Mouse (Mus musculus): ENCODE results near the gene Pheta1. TPM values are rescaled to one million over a fixed set of nuclear protein-coding genes. Genes with fewer than 3 reads are reported as not detected.
A peak's percentile ranks its signal among the peaks of the same experiment; 100 is the strongest.

The Pheta1 gene
- polyA plus RNA-seq, 1 experiment from 2014 or later: 46.7 TPM

- H3K27ac ChIP-seq (replicated peaks): no peak overlapping the region
- peaks cover 17% of the 10 kb centered on the region for H3K36me3 ChIP-seq
- peaks cover 18% of the 10 kb centered on the region for H3K4me1 ChIP-seq
- H3K27me3 ChIP-seq (ENCODE audit: low read depth, poor library complexity, severe bottlenecking): peaks cover 21% of the 10 kb centered on the region; the same call in 1 of the 2 replicates
- peaks cover 6% of the 10 kb centered on the region for H3K9me3 ChIP-seq (replicated peaks)
- no peak for DNase-seq (ENCODE audit: low spot score)
- WGBS: 65% methylated on average over 13 of the region's 13 CpGs
- no peak overlapping the region for H3K4me3 ChIP-seq
Observed at GRCm38 (mm10) chr5:121889375-121889774, 40.6 kb downstream of the Pheta1 start.

DNA sequence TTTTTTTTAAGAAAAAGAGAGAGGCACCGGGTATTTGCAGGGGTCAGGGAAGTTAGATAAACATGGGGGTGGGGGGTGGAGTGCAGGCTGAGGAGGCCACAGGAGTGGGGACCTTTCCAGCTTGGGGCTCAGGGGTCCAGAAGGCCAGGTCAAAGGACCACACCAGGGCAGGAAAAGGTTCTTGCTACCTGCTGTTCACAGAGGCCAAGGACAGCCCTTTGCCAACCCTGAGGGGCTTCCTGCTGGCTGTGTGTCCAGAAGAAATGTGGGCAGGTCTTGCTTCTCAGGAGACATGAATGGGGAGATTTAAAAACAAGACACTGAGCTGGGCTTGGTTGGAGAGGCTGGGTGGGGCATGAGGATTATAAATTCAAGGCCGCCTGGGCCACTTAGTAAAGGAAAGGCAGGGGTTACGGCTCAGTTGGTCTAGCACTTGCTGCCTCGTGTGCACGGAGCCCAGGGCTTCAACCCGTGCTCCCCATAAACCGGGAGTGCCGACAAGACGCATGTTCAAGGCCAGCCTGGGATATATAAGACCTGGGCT is 41.1 kb downstream of the Pheta1 start:
- H3K27ac ChIP-seq (replicated peaks): 0 out of 2 replicates have a peak overlapping the region, but pooled peaks have one; percentile 17

DNA sequence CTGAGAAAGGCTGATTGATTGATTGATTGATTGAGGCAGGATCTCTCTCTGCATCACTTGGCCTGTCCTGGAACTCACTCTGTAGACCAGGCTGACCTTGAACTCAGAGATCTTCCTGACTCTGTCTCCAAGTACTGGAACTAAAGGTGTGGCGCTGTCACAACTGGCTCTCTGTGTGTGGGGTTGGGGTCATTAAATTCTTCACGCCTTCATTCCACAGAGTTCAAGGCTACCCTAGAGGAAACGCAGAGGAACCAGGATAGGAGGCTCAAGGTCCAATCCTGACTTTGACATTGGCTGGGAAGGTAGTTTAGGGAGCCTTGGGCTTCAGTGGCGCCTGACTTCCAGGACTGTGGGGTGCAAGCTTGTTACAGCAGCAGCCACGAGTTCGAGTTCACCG is 42.1 kb downstream of the Pheta1 start:
- Histone ChIP-seq H3K27ac (replicated peaks) (no peak overlapping the region), H3K36me3 (peaks cover 12% of the 10 kb centered on the region), H3K4me1 (peaks cover 25% of the 10 kb centered on the region), H3K27me3 (ENCODE audit: low read depth, poor library complexity, severe bottlenecking) (peaks cover 21% of the 10 kb centered on the region; the same call in 1 of the 2 replicates), H3K4me3 (no peak overlapping the region), H3K9me3 (replicated peaks) (peaks cover 6% of the 10 kb centered on the region)
- WGBS: 94% methylated on average over 7 of the region's 7 CpGs
- DNase-seq (ENCODE audit: low spot score): no peak

More for the DNA sequence above, 41.1 kb downstream of the Pheta1 start:
- Histone ChIP-seq H3K9me3 (replicated peaks) (peaks cover 6% of the 10 kb centered on the region), H3K4me3 (no peak overlapping the region), H3K27me3 (ENCODE audit: low read depth, poor library complexity, severe bottlenecking) (peaks cover 21% of the 10 kb centered on the region; the same call in 1 of the 2 replicates), H3K36me3 (peaks cover 17% of the 10 kb centered on the region), H3K4me1 (peaks cover 21% of the 10 kb centered on the region)
- DNase-seq (ENCODE audit: low spot score): peak; percentile 24
- 44% methylated on average over 9 of the region's 9 CpGs for WGBS

GRCm38 (mm10) chr5:121892281-121892680 is 43.5 kb downstream of the Pheta1 start:
- 89% methylated on average over 14 of the region's 14 CpGs for WGBS
- H3K4me3 ChIP-seq: no peak overlapping the region
- peaks cover 25% of the 10 kb centered on the region for H3K4me1 ChIP-seq
- H3K27me3 ChIP-seq (ENCODE audit: low read depth, poor library complexity, severe bottlenecking): peaks cover 21% of the 10 kb centered on the region; the same call in 1 of the 2 replicates
- 0 out of 2 replicates have a peak overlapping the region, but pooled peaks have one; percentile 6 for H3K27ac ChIP-seq (replicated peaks)
- DNase-seq (ENCODE audit: low spot score): no peak
- peaks cover 6% of the 10 kb centered on the region for H3K9me3 ChIP-seq (replicated peaks)
- peaks cover under 1% of the 10 kb centered on the region; the same call in 1 of the 2 replicates for H3K36me3 ChIP-seq

- Histone ChIP-seq H3K27me3 (ENCODE audit: low read depth, poor library complexity, severe bottlenecking) (peaks cover 21% of the 10 kb centered on the region; the same call in 1 of the 2 replicates), H3K36me3 (no peaks in the 10 kb centered on the region), H3K4me3 (no peak overlapping the region), H3K27ac (replicated peaks) (no peak overlapping the region), H3K4me1 (peaks cover 25% of the 10 kb centered on the region), H3K9me3 (replicated peaks) (no peaks in the 10 kb centered on the region)
- 41% methylated on average over 3 of the region's 3 CpGs for WGBS
- no peak for DNase-seq (ENCODE audit: low spot score)
Observed at GRCm38 (mm10) chr5:121893581-121893980, 44.8 kb downstream of the Pheta1 start.

DNA sequence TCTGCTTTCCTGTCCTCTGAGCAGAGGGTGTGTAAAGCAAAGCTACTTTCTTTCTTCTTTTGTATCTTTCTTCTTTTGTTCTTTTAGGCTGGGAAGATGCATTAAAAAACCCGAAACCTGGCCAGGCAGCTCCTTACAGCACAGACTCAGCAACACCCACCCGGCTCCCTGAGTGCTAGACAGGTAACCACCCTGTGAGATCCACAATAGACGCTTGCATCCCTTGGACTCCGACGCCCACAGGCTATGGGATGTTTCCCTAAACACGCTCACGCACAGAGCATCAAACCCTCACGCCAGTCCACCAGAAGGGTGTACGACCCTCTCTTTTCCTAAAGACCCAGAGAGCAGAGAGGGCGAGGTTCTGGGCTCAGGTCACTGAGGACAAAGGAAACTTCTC is 45.9 kb downstream of the Pheta1 start:
- no peak overlapping the region for H3K27ac ChIP-seq (replicated peaks)

GRCm38 (mm10) chr5:121895117-121895756 is 46.5 kb downstream of the Pheta1 start:
- Histone ChIP-seq H3K4me1 (peaks cover 12% of the 10 kb centered on the region), H3K9me3 (replicated peaks) (no peaks in the 10 kb centered on the region), H3K27me3 (ENCODE audit: low read depth, poor library complexity, severe bottlenecking) (peaks cover 21% of the 10 kb centered on the region; the same call in 1 of the 2 replicates), H3K36me3 (no peaks in the 10 kb centered on the region), H3K27ac (replicated peaks) (no peak overlapping the region), H3K4me3 (no peak overlapping the region)
- no peak for DNase-seq (ENCODE audit: low spot score)
- WGBS: 84% methylated on average over 24 of the region's 24 CpGs

More for the DNA sequence above, 45.9 kb downstream of the Pheta1 start:
- DNase-seq (ENCODE audit: low spot score): no peak
- H3K9me3 ChIP-seq (replicated peaks): no peaks in the 10 kb centered on the region
- no peaks in the 10 kb centered on the region for H3K36me3 ChIP-seq
- H3K4me3 ChIP-seq: no peak overlapping the region
- WGBS: 63% methylated on average over 10 of the region's 10 CpGs
- peaks cover 21% of the 10 kb centered on the region; the same call in 1 of the 2 replicates for H3K27me3 ChIP-seq (ENCODE audit: low read depth, poor library complexity, severe bottlenecking)
- H3K4me1 ChIP-seq: peaks cover 18% of the 10 kb centered on the region

GRCm38 (mm10) chr5:121902809-121903745 is 54.3 kb downstream of the Pheta1 start:
- H3K36me3 ChIP-seq: no peaks in the 10 kb centered on the region
- no peak for DNase-seq (ENCODE audit: low spot score)
- no peaks in the 10 kb centered on the region for H3K9me3 ChIP-seq (replicated peaks)
- peaks cover 22% of the 10 kb centered on the region for H3K4me1 ChIP-seq
- no peak overlapping the region for H3K4me3 ChIP-seq
- no peaks in the 10 kb centered on the region for H3K27me3 ChIP-seq (ENCODE audit: low read depth, poor library complexity, severe bottlenecking)
- 70% methylated on average over 23 of the region's 23 CpGs for WGBS
- H3K27ac ChIP-seq (replicated peaks): peak overlapping the region; percentile 35

Small RNAs within 50 kb of the gene (microRNA-seq; reads per million reads assigned to microRNA genes)
- not detected for gene Mir7031

Other genes with a start within 250 kb of the Pheta1 start
- 2.1 TPM in 2 replicates for gene Acad12, start 230.0 kb upstream of the Pheta1 start, polyA plus RNA-seq (2016; fragmentation: Nextera tagmentation; extraction: Ambion mirVana)
- 3.7 and 3.9 TPM in 2 replicates for gene Acad10, start 188.5 kb upstream of the Pheta1 start, polyA plus RNA-seq (2016; fragmentation: Nextera tagmentation; extraction: Ambion mirVana)
- gene Brap, start 188.4 kb upstream of the Pheta1 start, polyA plus RNA-seq (2016; fragmentation: Nextera tagmentation; extraction: Ambion mirVana): 40.4 and 44.8 TPM in 2 replicates
- 36.6 and 37.3 TPM in 2 replicates for gene Atxn2, start 137.6 kb upstream of the Pheta1 start, polyA plus RNA-seq (2016; fragmentation: Nextera tagmentation; extraction: Ambion mirVana)
- gene Sh2b3, start 11.3 kb upstream of the Pheta1 start, polyA plus RNA-seq (2016; fragmentation: Nextera tagmentation; extraction: Ambion mirVana): 6.9 and 8.1 TPM in 2 replicates
- gene Cux2, start 201.1 kb downstream of the Pheta1 start, polyA plus RNA-seq (2016; fragmentation: Nextera tagmentation; extraction: Ambion mirVana): 6.4 and 10.2 TPM in 2 replicates